Mouse (Mus musculus) lung, adult 2 months (tissue): Measurements from ENCODE around the gene Plpp3. TPM values are rescaled to one million over a fixed set of nuclear protein-coding genes. Genes with fewer than 3 reads are reported as not detected.

Experiments
- DNase-seq: peaks from one replicate; pipeline ENCODE4 v3.0.0; 2022
- H3K4me1 ChIP-seq: fragments of 200-500 bp; 2 replicates; pipeline ENCODE4 v1.6.1; 2011; ENCODE audit warnings: low read length; ENCODE audit not compliant: control insufficient read depth, insufficient read depth
- H3K4me3 ChIP-seq: fragments of 200-500 bp; replicated peaks from 2 replicates; pipeline ENCODE3; 2011; ENCODE audit warnings: low read depth, mild to moderate bottlenecking, control low read depth, low read length; ENCODE audit errors: extremely low read depth
- CTCF ChIP-seq: fragments of 200-500 bp; IDR thresholded peaks from 2 replicates; pipeline ENCODE4 v1.5.1; 2011; ENCODE audit warnings: mild to moderate bottlenecking, low read length, control low read depth; ENCODE audit not compliant: insufficient read depth
- POLR2A ChIP-seq: fragments of 200-500 bp; IDR thresholded peaks from 2 replicates; pipeline ENCODE4 v1.6.1; 2011; ENCODE audit warnings: low read depth, mild to moderate bottlenecking, control low read depth, low read length, borderline replicate concordance; ENCODE audit errors: extremely low read depth
- whole genome bisulfite sequencing: fragments of 180-500 bp; shearing (Covaris S2); methylation state at CpG from one replicate; pipeline ENCODE4 v1.1.7; 2018; 5-methylcytosine and 5-hydroxymethylcytosine counted together
- polyA plus RNA-seq: library from polyadenylated mRNA; depleted of rRNA; stranded (reverse); fragments of >200 nt; gene quantifications from 2 replicates; pipeline ENCODE4 v1.2.3, GENCODE M21; 2012; rRNA removed

The Plpp3 gene
- polyA plus RNA-seq, 1 experiment, result 170 TPM

DNA sequence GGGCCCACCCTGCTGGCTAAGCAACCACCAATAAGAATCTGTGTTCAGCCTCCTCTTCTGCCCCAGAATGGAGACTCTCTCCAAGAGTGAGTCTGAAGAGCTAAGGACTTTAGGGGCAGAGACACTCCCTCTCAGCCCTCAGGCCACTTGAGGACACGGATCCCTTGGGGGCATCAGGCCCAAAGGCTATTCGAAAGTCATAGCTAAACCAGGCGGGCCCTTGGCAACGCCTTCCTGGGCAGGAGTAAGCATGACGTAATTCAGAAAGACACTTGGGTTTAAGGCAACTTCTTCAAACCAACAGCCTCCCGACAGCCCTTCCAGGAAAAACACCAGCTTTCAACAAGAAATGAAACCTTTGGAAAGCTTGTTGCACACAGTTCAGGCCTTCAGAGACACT, 114.0 kb downstream of the Plpp3 start:
- no peak for TF ChIP-seq CTCF
- TF ChIP-seq POLR2A, result no peak
- Histone ChIP-seq H3K4me1 (peaks cover 6% of the 10 kb centered on the region), H3K4me3 (no peak overlapping the region)
- no peak for DNase-seq
- WGBS, result 54% methylated on average over 6 of the region's 6 CpGs

DNA sequence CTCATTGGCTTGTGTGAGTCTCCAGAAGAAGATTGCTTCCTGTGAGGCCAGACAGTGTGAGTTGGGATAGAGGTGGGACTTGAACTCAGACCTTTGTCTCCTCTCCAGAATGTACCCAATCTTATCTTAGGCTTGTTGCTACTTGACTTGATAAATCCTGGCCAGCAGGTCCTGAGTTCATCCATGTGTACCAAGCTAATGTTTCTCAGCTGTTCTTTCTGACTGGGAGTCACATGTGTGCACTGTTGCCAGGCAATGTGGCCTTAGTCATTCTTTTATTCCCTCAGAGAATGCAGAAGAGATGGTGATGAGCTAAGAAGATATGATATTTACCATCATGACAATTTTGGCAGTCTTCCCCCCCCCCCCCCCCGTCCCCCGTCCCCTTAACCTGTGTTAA, 115.9 kb downstream of the Plpp3 start:
- Histone ChIP-seq H3K4me1 (peaks cover 6% of the 10 kb centered on the region), H3K4me3 (no peak overlapping the region)
- TF ChIP-seq POLR2A (no peak), CTCF (no peak)
- no peak for DNase-seq
- WGBS, result 72% methylated on average over 2 of the region's 2 CpGs

DNA sequence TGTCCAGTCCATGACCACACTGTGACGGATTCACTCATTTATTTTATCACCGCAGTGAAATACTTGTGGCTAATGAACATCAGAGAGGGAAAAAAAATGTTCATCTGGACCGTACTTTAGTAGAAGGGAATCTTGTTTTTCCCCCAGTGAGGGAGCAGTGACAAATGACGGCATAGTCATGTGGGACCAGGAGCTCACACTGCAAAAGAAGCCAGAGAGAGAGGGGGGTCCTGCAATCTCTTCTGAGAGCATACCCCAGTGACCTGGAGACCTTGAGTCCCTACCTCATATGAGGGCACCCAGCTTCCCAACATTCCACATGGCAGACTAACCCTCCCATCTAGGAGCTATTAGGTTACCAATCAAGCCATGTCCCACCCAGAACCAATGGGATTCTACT, 116.3 kb downstream of the Plpp3 start:
- Histone ChIP-seq H3K4me3 (no peak overlapping the region), H3K4me1 (peaks cover 6% of the 10 kb centered on the region)
- 86% methylated on average over 4 of the region's 4 CpGs for WGBS
- no peak for DNase-seq
- no peak for TF ChIP-seq CTCF
- no peak for TF ChIP-seq POLR2A

DNA sequence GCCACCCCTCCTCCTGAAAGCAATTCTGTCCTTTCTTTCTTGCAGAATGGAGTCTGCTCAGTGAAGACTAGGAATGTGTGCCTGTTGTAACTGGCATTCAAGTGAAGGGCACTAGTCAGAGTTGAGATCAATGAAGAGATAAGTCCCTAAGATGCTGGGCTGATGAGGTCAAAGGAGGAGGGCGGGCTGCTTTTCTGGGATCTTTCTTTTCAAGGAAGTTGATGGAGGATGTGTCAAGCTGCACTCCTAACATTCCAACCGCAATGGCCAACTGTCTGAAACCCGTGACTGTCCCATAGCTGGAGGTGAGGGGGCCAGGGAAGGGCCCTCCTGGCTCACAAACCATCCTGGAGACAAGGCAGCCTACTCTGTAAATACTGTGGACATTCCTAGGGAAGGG, 118.5 kb downstream of the Plpp3 start:
- Histone ChIP-seq H3K4me1 (peaks cover 6% of the 10 kb centered on the region), H3K4me3 (no peak overlapping the region)
- no peak for TF ChIP-seq POLR2A
- TF ChIP-seq CTCF, result no peak
- WGBS, result 52% methylated on average over 3 of the region's 3 CpGs
- no peak for DNase-seq

DNA sequence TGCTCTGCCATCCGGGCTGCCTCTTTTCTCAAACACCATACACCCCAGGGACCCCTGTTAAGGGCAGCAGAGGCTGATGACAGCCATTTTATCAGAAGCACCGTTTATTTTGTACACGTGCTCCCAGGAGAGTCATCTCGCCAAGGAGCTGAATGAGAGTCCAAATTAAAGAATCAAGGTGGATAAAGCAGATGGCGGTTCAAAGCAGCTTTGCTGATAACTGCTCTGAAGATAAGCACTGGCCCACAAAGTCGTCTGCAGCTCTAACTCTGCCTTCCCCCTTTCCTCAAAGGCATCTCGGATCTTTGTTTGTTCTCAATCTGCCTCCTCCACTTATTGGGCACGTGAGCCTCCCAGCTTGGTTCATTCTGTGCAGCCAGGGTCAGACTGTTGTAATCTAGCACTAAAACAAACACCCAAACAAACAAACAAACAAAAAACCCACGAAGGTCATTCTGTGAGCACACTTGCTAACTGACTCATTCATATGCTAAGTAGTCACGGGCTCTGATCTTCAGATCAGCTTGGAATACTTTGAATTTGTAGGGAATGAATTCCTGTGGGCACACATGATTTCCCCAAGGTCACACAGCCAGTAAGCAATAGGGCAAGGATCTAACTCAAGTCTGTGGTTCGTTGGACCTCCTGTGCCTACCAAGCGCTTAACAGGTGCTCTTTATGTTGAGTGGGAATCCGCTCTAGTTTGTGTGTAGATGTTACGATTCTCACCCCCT, 119.1 kb downstream of the Plpp3 start:
- Histone ChIP-seq H3K4me3 (no peak overlapping the region), H3K4me1 (peaks cover 6% of the 10 kb centered on the region)
- TF ChIP-seq CTCF, result no peak
- TF ChIP-seq POLR2A, result no peak
- no peak for DNase-seq
- 60% methylated on average over 14 of the region's 14 CpGs for WGBS

DNA sequence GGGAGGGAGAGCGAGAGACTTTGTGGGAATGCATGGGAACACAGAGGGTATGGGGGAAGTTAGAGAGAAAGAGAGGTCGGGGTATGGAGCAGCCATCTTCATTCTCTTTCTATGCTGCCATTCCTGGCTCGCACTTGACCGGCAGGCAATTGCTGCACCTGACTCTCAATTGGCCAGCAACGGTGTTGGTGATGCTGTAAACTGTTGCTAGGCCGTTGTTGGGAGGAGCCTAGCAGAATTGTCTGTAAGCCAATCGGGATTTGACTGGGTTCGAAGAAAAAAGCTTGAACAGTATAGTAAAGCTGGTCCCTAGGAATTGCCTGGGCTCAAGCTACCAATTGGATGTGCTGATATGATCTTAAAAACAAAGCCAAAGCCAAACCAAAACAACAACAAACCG, 121.0 kb downstream of the Plpp3 start:
- 79% methylated on average over 9 of the region's 9 CpGs for WGBS
- peaks cover 6% of the 10 kb centered on the region for H3K4me1 ChIP-seq
- no peak overlapping the region for H3K4me3 ChIP-seq

DNA sequence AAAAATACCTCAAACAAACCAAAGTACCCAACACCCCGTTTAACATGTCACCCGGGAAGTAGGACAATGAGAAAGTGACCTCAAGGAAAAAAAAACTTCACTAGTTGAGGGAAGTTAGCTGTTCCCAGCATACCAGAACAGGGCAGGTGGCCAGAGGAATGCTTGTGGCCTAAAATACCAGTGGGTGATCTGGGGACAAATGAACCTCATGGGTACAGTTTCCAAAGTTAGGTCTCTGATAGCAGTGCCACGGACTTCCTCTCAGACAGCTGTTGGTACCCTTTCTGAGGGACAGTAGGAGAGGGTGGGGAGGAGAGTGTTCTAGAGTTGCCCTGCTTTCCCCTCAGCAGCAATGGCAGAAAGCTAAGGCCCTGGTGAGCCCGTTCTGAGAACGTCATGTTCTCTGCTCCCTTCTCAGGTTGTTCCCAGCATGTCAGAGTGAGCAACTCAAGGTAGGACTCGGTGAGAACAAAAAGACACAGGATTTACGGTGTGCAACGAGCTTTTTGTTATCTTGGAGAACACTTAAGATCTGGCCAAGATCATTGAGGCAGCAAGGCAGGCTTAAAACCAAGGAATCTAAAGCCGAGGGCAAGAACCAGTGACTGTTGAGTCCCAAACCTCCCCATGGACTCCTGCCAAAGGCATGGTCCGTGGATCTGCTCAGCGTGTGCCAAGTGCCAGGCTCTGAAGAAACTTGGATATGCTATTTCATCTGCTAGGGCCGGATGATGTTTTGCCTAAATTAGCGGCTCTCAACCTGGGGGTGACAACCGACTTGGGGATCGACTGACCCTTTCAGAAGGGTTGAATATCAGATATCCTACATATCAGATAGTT, 121.6 kb downstream of the Plpp3 start:
- Histone ChIP-seq H3K4me3 (no peak overlapping the region), H3K4me1 (peaks cover 6% of the 10 kb centered on the region)
- WGBS, result 67% methylated on average over 15 of the region's 15 CpGs
- DNase-seq, result no peak
- TF ChIP-seq CTCF (no peak), POLR2A (no peak)

More for the DNA sequence above, 121.0 kb downstream of the Plpp3 start:
- TF ChIP-seq CTCF (no peak), POLR2A (no peak)
- no peak for DNase-seq

DNA sequence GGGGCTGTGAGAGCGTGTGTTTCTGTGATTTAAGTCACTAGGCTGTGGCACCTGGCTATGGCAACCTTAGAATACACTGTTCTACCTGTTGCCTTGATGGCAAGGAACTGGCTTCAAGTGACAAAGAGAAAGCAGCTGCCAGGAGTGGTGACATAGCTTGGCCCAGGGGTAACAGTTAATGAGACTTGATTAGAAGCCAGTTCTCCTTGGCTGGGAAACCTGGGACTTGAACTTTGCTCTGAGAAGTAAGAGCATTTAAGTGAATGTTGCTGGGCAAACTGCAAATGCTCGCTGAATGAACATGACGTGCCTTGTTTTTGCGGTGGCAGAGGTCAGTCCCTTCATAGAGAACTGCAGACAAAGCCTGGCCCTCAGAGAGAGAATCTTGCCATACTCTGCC, 122.7 kb downstream of the Plpp3 start:
- TF ChIP-seq CTCF (no peak), POLR2A (no peak)
- peaks cover 6% of the 10 kb centered on the region for H3K4me1 ChIP-seq
- H3K4me3 ChIP-seq, result no peak overlapping the region
- WGBS, result 78% methylated on average over 4 of the region's 4 CpGs
- no peak for DNase-seq

DNA sequence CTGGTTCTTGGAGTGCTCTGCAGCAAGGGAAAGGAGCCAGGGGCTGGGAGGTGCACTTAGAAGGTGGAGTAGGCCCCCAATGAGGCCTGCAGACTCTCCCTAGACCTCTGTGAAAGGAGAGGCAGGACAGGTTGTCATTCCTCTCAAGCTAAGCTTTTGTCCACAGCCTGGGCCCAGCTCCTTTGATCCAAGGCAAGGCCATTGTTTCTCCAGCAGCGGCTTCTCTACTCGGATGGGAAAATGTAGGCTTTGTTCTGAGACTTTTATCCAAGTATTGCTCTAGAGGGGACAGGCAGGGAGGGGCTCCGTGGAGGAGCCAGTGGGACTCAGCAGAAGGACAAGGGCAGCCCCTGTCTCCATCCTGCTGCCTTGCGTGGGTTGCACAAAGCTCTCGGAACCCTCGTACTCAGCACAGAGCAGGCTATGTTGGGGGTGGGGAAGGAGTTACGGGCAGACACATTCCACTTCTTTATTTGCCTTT, 124.6 kb downstream of the Plpp3 start:
- Histone ChIP-seq H3K4me3 (no peak overlapping the region), H3K4me1 (peaks cover 6% of the 10 kb centered on the region)
- no peak for TF ChIP-seq CTCF
- TF ChIP-seq POLR2A, result no peak
- 61% methylated on average over 7 of the region's 7 CpGs for WGBS
- no peak for DNase-seq

Other genes with a start within 250 kb of the Plpp3 start
- 0.04 TPM in 1 of 2 replicates, not detected in the other for gene Fyb2, start 243.9 kb upstream of the Plpp3 start, polyA plus RNA-seq
- 2.7 and 5.2 TPM in 2 replicates for gene Prkaa2, start 47.5 kb upstream of the Plpp3 start, polyA plus RNA-seq